Mouse (Mus musculus): Measurements from ENCODE around the gene Bicc1.
A peak's percentile ranks its signal among the peaks of the same experiment; 100 is the strongest.
"Not testable (repeated sequence)": the region's sequence is repeated elsewhere in the genome, so short reads cannot be mapped to it uniquely, and the experiment has no call there.

Gene Bicc1

DNA sequence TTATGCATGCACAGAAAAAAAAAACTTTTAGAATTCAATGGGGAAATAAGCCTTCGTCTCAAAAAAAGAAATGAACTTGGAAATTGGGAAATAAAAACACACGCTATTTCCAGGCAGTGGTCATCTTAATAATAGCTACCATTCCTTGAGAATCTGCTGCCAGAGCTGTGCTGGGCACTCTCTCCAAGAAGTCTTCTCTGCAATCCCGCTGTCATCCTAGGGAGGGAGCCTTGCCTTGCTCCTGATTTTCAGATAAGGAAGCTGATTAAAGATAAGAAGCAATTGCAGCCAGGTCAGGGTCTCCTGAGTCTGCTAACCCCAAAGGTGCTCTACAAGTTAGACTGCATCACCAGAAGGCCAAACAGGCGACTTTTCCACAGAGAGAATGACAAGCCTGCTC, 161.4 kb downstream of the Bicc1 start:
- no peak for DNase-seq (ENCODE audit: low read depth, low spot score)

DNA sequence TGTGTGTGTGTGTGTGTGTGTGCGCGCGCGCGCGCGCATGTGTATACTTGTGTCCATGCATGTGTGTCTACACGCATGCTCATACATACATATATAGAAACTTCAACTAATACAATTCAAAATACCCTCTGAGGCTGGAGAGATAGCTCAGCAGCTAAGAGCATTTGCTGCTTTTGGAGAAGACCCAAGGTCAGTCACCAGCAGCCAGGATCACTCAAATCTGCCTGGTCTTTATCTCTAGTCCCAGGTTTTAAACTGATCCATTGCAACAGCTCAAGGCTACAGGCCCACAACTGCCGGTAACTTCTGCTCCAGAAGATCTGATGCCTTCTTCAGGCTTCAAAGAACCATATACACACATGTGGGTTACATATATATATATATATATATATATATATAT, 163.4 kb downstream of the Bicc1 start:
- DNase-seq (ENCODE audit: low read depth, low spot score), result no peak

DNA sequence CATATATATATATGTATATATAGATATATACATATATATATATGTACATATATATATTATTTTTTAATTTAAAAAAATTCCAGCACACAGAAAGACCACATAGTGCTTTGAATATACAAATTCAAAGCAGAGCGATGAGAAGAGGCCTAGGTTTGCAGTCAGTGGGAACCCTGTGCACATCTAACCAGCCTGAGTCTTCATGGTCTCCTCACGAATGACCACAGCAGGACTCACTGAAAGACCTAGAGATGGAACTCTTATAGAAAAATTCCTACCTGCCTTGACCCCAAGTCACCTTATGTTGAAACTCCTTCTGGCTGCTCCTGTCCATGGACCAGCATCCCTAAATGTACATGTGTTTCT, 165.4 kb downstream of the Bicc1 start:
- no peak for DNase-seq (ENCODE audit: low read depth, low spot score)

DNA sequence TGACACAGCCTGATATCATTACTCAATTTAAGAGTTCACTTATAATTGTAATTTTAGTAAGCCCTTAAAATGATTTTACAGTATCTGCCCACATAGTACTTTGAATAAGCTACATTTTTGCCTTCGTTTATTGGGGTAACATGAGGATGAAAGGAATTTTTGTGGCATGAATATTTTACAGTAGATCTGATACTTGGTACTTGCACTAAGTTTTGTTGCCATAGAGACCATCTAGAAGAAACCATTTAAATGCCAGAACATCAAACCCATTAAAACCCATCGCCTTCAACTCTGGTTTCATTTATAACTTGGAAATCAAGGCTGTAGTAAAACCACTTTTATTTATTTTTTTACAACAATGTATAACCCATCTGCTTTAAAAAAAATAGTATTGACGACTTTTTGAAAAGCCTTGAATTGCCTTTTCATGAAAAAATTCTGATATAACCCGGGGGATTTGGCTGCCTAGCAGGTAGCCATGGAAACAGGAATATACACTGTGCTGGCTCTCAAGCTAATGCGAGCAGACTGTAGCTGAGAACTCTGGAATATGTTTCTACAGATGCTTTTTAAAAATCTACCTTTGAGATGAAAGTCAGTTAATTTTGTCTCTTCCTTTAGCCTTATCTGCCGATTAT, 165.9 kb downstream of the Bicc1 start:
- DNase-seq (ENCODE audit: low read depth, low spot score), result no peak

DNA sequence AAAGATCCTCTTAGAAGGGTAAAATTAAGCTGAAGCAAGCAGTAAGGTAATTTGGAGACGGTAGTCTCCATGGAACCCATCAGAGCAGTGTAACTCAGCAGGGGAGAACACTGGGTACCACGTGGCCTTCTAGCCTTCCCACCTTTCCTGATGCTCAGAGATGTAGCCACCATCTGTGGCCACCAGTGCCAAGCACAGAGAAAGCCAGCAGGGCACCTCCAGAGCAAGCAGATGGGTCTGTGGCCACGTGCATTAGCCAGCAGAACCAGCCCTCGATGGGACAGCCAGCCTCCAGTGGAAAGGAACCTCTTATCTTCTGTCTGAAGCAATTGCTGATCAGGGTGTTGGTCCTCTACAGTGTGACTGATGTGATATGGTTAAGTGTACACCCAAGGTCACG, 172.1 kb downstream of the Bicc1 start:
- no peak for DNase-seq (ENCODE audit: low read depth, low spot score)

DNA sequence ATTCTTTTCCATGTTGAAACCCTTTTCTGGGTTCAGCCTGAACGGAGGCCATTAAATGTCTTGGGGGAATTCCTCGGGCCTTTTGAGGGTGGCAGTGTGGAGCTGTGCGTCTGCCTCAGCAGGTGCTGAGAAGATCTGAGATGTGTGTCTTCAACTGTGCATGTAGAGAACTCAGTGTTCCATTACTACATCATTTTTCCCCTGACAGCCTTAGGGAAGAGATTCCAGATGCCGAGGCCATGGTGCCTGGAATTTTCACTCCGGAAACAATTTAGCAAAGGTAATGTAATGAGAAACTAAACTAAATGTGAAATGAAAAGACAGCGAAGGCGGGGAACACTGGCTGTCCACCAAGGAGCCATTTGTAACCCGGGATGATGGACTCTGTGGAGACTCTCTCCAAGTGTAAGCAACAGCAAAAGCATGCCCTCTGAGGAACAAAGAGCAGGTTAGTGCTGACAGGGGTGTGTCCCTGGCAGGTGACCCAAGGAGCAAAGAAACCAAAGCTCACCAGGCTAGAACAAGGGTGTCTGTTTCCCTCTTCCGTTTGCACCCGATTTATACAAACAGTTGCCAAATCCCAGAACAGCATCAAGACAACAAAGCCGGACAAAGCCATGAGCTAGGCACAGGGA, 176.3 kb downstream of the Bicc1 start:
- DNase-seq (ENCODE audit: low read depth, low spot score), result no peak

DNA sequence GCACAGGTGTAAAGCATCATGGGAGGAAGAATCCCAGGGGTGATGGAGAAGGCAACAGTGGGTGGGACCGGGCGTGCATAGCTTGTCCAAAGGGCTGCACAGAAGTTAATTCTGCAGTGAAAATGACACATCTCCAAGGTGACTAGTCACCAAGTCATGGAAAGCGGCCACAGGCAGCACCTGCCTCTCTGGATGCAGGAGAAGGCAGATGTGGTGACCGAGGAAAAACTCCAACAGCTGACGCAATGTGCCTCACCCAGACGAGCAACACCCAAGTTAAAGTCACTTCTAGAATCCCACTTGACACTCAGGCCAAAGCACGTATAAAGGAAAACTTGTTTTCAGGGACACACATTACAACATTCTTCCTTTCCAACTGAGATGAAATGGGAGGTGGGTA, 177.3 kb downstream of the Bicc1 start:
- no peak for DNase-seq (ENCODE audit: low read depth, low spot score)

DNA sequence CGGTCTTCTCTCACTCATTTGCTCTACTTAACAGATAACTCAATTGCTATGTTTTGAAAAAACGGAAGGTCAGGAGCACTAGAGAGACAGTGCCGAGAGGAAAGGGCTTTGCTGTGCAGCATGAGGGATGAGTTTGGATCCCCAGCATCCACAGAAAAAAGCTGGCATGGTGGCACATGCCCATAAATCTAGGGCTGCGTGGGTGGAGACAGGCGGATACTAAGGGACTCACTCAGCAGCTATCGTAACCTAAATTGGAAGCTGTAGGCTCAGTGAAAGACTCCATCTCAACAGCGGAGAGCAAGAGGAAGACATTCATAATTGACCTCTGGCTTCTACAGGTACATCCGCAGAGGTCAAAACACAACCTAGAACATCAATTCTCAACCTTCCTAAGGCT, 179.8 kb downstream of the Bicc1 start:
- DNase-seq (ENCODE audit: low read depth, low spot score), result no peak

DNA sequence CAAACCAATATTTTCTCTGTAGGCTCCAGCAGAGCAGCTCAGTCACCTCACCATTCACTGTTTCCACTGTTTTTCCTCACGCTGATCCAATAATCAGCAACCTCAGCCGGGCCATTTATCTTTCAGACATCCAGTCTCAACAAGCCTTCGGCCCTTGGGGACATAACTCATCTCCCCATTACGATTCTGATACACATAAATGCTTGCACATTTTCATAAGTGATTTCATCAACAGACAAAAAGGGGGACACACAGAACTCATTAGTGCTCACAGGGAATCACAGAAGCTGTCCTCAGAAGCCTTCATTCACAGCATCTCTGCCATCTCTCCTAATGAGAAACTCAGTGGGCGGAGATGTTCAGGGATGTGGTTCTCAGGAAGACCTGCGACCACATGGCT, 182.4 kb downstream of the Bicc1 start:
- DNase-seq (ENCODE audit: low read depth, low spot score), result no peak

DNA sequence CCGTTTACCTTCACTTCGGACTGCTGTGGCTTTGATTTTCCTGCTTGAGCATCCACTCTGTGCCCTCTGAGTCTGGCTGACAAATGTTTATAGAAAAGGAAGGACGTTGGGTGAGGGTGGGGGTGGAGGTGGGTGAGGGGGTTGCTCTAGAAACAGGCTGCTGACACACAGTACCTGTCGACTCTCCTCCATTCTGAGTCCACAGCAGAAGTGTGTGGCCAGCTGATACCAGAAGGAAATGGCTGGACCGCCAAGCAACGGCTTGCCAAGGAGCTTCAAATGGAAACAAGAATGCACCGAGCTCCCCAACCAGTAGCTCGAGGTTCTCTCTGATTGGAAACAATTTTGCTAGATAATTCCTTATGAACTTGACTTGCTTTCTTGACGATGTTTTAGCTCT, 182.9 kb downstream of the Bicc1 start:
- no peak for DNase-seq (ENCODE audit: low read depth, low spot score)

DNA sequence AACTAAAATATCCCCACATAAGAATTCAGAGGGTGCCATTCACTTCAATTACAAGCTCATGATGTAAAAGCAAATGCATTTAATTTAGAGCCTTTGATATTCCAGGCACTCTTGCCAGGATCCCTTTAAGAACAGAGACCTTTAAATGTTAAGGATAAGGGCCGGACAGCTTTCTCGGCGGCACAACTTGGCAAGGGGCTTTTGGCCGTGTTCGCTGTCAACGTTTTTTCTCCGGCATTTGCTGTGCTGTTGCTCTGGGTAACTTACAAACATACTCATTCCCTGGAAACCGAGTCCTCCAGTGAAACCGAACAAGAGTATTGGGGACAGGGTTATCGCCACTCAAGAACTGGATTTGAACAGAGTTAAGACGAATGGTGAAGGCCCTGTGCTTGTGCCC, 188.3 kb downstream of the Bicc1 start:
- no peak for DNase-seq (ENCODE audit: low read depth, low spot score)

DNA sequence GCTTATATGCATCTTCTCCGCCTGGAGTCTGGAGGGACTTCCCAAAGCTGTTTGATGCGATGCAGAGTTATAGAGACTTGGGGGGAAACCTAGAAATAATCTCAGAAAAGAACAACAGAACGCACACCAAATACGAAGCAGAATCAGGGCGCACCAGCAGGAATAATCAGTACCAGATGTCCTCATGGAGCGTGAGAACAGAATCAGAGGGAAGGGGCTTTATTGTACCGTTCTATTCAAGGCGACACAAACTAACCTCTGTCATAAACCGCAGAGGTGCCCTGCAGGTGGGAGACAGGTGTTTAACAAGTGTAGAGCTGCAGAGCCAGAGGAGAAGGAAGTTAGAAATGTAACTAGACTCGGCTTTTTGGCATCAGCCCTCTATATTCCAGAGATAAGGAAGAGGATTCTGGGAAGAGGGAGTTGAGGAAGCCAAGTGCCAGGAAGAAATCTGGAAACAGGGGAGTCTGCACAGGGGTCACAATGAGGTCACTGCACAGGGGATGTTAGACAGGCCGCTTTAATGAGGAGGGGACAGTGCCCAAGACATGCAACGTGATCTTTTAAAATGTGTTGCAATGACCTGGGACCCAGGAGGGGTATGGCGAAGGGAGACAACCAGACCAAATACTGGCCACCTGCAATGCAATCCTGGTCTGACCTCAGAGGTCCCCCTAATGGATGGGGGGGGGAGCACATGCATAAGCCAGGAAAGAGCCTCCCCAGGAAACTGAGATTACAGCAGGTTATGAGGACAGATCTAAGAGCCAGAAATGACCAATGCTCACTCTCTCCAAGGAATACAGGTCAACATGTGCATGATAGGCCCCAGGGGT, 190.4 kb downstream of the Bicc1 start:
- no peak for DNase-seq (ENCODE audit: low read depth, low spot score)

DNA sequence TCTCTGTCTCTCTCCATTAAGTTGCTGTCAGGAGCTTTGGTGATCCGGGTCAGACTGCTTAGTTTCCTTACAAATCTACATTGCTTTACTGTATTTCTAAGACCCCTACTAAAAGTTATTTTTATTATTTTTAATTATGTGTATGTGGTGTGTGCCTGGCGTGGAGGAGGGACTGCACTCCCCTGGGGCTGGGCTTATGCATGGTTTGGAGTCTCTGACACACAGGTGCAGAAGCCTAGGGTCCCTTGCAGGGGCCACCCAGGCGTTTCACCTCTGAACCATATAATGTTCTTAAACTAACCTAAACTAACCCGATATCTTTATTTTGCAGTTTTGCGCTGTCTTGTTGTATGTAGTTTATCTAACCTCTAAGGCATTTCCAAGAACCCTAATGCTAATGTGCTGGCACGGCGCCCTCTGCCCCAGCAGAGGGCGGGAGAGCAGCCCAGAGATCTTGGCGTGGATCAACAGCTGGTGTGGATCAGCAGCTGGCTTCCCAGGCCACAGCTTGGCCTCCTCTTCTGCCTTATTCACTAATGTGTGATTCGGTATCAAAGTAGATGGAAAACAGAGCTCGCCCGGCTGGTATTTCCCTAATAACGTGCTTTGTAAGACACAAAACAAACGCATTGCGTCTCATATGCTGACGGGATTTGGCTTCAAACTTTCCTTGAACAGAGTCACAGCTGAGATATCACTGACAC, 192.7 kb downstream of the Bicc1 start:
- DNase-seq (ENCODE audit: low read depth, low spot score), result no peak

DNA sequence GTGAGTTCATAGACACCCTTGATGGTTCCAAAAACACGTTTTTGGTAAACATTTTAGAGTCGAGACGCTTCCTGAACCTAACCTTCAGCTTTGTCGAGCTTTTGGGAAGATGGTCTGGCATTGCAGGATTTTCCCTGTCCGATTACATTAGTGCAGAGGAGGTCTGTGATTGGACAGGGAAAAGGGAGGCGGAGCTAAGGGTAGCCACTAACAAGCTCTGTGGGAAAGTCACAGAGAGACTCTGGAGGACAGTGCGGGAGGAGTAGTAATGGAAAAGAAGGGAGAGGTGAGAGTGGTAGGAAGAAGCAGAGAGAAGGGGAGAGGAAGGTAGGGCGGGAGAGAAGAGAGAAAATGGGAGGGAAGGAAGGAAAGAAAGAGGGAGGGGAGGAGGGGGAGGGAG, 194.8 kb downstream of the Bicc1 start:
- DNase-seq (ENCODE audit: low read depth, low spot score), result no peak

DNA sequence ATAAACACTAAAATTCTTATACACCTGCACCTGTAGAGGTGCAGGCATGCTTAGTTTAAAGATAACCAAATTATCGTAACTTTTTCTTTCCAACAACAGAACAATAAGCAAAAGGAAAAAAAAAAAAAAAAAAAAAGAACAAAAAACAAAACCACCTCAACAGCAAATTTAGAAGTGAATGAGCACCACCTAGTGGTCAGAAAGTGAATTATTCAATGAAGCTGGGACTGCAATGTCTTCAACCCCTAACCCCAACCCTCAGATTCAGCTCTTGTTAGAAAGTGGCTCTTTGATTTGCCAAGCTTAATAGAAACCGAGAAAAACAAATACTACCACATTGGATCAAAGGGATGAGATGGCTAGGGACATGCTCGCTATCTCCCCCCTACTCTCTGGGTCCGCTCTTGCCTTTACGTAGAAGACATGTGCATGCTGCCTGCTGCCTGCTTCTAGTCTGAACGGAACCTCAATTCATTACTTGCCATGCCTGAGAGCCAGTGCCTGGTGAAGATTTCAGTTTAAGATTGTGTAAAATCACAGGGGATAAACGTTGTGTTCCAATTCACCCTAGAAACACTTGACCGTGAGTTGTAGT, 195.8 kb downstream of the Bicc1 start:
- DNase-seq (ENCODE audit: low read depth, low spot score), result peak; percentile 20

DNA sequence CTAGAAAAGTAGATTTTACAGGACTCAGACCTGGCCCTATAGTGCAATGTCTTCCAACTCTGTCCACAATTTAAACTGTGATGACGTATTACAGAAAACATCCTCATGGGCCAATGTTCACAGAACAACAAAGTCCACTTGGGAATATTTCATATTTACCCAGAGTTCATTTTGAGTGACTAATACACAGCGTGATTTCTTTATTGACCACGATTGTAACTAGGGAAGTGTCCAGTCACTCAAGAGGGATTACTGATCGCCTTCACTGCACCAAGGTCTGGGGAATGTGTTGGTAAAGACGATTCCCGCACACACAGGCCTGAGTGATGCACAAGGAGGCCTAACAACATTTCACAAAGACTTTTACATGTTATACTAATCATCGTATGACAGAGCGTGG, 197.9 kb downstream of the Bicc1 start:
- DNase-seq (ENCODE audit: low read depth, low spot score), result no peak

DNA sequence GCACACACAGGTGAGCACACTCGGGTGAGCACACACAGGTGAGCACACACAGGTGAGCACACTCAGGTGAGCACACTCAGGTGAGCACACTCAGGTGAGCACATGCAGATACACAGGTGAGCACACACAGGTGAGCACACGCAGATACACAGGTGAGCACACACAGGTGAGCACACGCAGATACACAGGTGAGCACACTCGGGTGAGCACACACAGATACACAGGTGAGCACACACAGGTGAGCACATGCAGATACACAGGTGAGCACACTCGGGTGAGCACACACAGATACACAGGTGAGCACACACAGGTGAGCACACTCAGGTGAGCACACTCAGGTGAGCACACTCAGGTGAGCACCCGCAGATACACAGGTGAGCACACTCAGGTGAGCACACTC, 199.1 kb downstream of the Bicc1 start:
- DNase-seq (ENCODE audit: low read depth, low spot score), result not testable (repeated sequence)

DNA sequence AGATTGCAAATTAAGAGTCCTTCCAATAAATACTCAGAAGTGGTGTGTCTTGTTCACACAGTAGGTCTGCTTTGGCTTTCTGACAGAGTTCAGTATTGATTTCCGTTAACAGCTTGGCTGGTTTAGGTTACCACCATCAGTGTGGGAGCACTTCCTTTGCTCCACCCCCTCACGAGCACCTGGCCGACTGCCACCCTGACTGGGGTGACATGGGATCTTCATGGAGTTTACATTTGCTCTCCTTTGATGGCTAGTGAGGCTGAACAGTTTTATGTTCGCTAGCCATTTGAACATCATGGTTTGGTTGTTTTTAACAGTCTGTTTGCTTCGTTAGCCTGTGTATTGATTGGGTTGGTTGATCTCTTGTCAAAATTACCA, 206.7 kb downstream of the Bicc1 start:
- no peak for DNase-seq (ENCODE audit: low read depth, low spot score)

DNA sequence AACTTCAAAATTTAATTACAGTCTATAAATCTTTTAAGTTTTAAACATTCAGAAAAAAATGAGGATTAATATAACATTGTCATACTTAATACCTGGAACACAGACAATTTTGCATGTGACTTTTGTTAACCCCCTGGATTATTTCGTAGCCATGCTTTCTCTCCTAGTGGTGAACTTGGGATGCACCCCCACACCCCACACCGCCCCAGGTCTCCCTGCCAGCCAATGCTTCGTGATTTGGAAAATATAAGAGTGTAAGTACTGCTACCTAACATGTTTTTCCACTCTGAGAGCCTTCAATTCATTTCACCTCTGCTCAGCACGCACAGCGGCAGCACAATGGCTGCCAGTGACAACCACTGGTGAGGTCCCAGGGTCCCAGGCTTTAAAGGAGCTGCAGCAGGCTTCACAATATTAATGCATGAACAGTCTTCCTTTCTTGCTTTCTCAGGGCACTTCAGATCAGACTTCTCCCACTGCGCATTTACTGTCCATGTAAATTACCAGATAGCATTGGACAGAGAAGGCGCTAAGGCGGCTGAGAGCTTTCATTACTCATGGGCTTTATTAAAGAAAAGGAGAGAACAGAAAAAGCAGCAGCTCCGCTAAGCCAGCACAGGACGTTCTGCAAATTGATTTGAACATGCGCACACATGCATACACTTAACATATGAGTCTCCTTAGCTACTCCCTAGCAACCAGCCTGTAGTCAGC, 207.3 kb downstream of the Bicc1 start:
- no peak for DNase-seq (ENCODE audit: low read depth, low spot score)

DNA sequence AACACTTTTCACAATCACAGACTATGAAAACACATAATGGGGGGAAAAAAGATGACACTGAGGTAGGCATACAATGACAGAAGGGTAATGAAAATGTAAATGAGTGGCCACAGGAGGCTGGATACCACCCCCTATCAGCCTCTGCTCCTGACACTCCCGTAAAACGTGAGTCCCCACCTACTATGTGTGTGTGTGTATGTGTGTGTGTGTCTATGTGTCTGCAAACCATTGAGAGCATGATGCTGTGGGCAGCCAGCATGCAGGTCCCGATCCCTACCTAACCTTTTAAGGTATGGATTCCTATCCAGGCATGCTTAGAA, 209.4 kb downstream of the Bicc1 start:
- no peak for DNase-seq (ENCODE audit: low read depth, low spot score)

DNA sequence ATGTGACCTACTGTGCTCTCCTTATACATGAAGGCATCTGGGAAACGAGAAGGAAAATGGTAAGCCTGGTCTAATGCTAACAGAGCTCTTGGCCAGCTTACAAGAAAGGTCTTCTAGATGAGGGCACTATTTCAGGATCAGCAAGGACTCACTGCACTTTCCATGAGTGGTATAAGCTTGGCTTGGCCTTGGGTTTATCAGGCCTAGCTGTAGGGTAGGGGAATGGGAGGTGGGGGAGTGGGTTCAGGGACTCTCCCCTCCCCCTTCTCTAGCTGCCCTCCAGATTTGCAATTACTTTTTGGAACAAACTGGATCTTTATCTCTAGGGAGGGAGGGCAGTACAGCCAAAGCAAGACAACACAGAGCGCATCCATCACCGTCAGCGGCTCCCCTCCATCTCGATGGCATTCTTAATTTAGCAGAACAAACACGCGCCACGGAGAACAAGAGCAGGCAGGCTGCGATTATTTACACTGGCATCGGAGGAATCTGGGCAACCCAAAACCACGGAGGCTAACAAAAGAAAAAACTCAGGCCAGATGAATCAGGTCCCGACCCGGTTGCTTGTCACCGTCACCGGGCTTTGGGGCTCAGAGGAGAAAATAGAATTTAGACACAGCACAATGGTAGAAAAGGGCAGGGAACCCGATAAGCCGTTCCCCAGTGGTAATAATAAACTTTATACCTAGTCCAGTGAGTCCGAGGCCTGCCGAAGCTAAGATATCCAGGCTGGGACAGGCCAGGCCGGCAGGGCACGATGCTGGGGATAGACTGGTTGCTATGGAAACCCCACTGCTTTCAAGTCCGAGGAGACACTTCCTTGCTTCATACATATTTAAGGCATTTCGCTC, 210.0 kb downstream of the Bicc1 start:
- DNase-seq (ENCODE audit: low read depth, low spot score), result no peak
